Mouse (Mus musculus) cerebellum, adult 9-10 months (tissue): ENCODE data around the gene Ovol1.

Experiments used
- DNase-seq: peaks from one replicate; pipeline ENCODE4 v3.0.0; 2022

Gene Ovol1

GRCm38 (mm10) chr19:5560457-5561041, at the start of gene Ovol1:
TSS of gene Ovol1 (minus strand) at chr19:5560646.
- no peak for DNase-seq

DNA sequence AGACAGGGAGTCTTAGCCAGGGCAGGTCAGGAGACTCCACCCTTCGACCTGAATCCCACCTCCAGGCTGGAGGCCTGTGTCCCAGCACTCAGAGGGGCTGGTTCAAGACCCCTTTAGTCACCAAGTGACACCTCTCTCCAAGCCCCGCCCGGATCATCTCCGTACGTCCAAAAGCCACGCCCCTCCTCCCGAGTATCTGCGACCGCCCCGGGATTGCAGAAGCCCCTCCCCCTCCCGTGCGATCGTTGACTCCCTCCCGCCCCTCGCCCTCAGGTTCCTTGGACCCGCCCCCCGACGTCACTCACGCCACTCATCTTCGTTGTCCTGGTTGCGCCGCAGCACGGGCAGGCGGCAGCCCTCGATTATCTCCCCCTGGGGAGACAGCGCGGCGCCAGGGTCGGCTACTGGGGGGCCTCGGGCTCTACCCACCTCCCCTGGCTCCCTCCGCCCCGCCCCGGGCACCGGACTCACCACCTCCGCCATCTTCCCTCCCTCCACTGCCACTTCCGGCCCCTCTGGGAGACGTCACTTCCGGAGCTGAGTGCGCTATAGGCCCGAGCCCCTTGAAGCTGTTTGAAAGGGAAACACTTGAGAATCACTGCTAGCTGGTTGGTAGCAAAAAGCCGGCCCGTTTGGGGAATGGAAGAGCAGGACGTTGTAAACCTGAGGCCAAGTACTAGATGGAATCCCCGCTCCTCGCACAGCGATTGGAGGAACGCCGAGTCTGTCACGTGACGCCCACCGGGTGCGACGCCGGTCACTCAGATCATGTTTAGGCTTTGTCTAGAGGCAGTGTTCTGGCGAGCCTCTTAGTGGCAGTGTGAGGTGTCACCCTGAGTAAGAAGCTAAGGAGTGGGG, 49.3 kb upstream of the Ovol1 start, which contains the start of gene Kat5:
TSS of gene Kat5 (minus strand) at position 691 of the 858 bp plus-strand sequence.
- peak; percentile 95 for DNase-seq

GRCm38 (mm10) chr19:5609171-5609546, 48.7 kb upstream of the Ovol1 start:
- DNase-seq: no peak

DNA sequence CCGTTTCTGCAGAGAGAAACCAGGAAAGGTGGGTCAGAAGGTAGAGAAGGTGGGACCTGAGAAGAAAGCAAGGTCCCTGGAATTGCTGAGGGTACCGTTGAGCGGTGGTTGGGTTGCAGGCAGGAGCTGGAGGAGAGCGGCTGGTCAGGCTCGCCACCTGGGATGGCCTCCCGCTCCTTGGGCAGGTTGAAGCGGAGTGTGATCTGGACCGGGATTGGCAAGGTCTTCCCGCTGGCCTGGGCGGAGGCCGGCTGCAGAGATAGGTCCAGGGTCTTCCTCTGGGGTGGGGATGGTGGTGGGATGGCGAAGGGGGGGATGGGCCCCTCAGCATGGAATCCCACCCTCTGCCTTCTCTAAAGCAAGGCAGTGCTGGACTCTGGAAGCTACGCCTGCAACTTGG, 48.3 kb upstream of the Ovol1 start:
- DNase-seq: no peak

- DNase-seq: no peak
These were observed 47.4 kb upstream of the Ovol1 start for GRCm38 (mm10) chr19:5607705-5608410.

DNA sequence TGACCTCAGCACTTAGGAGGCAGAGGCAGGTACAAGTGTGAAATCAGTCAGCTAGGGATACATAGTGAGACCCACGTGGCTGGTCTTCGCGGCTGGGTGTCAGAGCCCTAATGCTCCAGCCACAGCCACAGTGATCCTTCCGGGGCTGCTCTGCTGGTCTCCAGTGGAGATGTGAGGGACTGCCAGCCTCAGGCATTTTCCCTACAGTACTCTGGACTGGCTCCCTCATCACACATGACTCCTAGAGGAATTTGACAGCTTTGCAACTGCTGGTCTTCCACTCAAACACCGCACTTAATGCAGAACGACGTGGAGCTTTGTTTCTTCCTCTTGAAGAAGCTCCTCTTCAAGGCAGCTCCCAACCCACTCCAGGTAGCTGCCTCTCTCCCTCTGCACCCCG, 45.8 kb upstream of the Ovol1 start:
- DNase-seq: no peak

GRCm38 (mm10) chr19:5605126-5605525, 44.7 kb upstream of the Ovol1 start:
- DNase-seq: peak; percentile 17

DNA sequence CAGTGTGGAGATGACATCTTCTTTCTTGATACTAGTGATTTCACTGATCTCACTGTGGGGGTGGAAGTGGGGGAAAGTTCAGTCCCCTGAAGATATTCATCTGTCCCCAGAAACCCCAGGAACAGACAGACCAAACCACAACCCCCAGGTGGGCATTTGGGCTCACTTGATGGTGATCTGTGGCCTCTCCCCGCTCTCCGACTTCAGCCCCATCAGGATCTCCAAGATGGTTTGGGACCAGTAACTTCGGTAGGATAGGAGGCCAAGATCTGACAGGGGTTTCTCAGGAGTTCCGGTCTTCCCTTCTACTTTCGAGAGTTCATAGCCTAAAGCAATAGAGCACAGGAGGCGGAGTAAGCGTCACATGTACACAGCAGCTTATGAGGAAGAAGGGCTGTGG, 43.2 kb upstream of the Ovol1 start:
- DNase-seq: peak; percentile 29

DNA sequence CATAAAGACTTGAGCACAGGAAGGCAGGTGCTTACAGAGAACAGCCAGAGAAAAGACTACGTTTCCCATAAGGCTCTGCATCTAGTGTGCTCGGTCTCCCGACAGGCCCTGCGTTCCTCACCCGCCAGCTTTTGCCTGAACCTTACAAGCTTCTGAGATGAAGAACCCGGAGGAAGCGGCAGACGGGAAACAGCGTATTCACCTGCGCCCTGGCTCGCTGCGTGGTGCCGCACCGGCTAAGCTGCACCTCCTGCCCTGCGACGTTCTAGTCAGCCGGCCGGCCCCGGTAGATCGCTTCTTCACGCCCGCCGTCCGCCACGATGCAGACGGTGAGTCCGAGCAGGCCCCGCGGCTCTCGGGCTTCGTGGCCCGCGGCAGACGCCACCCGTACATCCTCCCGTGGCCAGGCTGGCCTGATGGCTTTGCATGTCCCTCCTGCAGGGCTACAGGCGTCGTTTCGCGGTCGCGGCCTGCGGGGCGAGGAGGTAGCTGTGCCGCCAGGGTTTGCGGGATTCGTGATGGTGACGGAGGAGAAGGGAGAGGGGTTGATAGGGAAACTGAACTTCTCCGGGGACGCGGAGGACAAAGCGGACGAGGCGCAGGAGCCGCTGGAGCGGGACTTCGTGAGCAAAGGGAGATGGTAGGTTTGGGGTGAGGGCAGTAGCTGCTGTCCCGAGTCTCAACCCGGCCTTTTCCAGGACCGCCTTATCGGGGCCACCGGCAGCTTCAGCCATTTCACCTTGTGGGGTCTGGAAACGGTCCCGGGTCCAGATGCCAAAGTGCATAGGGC, 41.5 kb upstream of the Ovol1 start, which contains the start of gene Rnaseh2c:
TSS of gene Rnaseh2c (plus strand) at position 122 of the 790 bp plus-strand sequence.
- peak; percentile 83 for DNase-seq

- peak; percentile 13 for DNase-seq
These were observed 38.8 kb upstream of the Ovol1 start for GRCm38 (mm10) chr19:5599224-5599623.

DNA sequence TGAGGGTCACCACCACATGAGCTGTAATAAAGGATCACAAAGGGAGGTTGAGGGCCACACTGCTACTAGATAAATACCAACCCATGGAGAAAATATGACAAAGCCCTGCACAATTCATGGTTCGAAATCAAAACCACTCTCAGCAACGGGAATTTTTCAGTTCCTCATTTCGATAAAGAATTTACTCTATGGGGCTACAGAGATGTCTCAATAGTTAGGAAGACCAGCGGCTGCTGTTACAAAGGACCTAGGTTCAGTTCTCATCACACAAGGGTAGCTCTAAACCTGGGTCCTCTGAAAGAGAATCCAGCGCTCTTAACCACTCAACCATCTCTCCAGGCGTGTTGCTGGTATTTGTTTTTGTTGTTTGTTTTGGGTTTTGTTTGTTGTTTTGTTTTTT, 31.4 kb upstream of the Ovol1 start:
- no peak for DNase-seq

DNA sequence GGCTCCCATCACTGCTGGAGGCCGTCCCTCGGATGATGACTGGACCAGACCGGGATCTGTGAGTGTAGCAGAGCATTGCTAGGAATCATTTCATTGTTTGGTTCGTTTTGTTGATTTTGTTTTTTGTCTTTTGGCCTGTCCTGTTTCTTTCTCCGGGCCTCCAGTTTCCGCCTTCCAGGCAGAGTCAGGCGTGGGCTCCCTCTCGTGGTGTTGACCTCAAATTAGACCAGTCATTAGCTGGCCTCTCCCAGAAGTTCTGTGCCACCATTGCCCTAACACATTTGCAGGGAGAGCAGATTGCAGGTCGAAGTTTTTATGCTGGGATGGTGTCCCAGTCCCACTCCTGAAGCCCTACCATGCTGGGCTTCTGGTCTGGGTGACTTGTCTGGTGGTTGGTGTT, 28.7 kb upstream of the Ovol1 start:
- DNase-seq: no peak

DNA sequence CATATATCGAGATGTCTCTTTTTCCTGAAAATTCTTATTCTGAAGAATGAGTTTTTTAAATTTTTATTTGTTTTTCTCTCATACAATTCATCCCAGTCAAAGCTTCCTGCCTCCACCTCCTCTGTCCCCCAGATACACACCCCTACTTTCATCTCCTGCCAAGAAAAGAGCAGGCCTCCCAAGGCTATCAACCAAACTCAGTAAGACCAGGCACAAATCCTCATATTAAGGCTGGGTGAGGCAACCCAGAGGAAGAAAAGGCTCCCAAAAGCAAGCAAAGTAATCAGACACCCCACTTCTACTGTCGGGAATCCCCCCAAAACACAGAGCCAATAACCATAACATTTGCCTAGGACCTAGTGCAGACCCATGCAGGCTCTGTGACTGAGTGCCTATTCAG, 21.5 kb upstream of the Ovol1 start:
- no peak for DNase-seq

DNA sequence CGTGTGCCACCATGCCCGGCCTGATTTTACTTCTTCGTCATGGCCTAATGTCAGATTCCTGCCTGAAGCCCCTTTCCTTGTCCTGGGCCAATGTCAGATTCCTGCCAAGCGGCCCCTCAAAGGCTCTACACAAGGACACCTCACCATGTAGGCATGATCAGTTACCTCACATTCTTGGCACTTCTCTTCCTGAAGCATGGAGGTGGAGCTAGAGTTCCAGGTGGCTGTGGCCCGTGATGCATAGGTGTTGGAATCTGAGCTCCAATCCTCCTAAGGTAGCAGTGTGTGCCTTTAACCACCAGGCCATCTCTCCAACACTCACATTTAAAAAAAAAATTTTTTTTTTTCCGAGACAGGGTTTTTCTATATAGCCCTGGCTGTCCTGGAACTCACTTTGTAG, 20.3 kb upstream of the Ovol1 start:
- DNase-seq: no peak

DNA sequence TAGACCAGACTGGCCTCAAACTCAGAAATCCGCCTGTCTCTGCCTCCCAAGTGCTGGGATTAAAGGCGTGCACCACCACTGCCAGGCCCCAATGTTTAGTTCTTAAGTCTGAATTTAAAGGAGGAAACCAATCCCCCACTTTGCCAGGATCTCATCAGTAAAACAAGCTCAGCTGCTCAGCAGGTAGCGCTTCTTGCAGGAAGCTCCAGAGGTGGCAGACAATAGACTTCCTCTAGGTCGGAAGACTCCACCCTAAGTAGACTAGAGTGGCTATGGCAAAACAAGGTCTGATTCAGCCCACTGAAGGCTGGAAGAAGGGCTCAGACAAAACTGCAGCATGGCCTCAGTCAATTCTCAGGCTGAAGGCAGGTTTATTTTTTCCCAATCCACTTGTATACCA, 19.5 kb upstream of the Ovol1 start:
- no peak for DNase-seq

DNA sequence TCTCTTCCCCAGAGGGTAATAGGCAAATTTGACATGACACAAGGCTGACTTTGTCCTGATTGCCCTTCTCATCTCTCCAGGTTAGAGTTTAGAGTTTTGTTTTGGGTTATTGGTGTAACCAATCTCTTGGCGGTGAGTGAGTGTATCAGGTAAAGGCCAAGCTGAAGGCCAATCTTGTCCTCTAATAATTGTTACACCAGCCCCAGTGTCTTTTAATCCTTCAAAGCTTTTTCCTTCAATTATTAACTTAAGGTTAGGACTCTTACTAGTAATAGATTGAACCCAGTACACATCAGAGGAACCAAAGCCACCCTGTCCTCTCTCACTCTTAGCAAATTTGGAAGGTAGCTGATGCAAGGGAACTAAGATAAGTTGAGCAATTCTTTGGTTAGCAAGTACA, 14.9 kb upstream of the Ovol1 start:
- no peak for DNase-seq

GRCm38 (mm10) chr19:5572331-5573125, 12.1 kb upstream of the Ovol1 start:
- DNase-seq: no peak

DNA sequence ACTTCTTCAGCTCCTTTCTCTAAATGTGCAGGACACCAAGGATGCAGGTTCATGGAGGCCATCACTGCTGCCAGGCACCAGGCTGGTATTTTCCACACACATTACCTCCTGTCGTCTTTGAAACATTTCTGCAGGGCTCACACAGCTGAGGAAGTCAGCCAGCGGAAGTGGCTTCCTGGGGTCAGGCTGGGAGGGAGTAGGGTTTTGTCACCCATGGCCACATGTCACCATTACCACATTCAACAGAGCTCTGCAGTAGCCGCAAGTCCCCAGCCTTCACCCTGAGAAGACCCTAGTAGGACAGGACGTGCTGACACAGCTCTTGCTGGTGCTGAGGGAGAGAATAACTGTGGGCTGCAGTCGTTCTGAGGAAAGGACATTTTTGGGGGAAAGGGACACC, 11.4 kb upstream of the Ovol1 start:
- DNase-seq: no peak

- no peak for DNase-seq
These were observed 10.2 kb upstream of the Ovol1 start for GRCm38 (mm10) chr19:5570353-5571246.

DNA sequence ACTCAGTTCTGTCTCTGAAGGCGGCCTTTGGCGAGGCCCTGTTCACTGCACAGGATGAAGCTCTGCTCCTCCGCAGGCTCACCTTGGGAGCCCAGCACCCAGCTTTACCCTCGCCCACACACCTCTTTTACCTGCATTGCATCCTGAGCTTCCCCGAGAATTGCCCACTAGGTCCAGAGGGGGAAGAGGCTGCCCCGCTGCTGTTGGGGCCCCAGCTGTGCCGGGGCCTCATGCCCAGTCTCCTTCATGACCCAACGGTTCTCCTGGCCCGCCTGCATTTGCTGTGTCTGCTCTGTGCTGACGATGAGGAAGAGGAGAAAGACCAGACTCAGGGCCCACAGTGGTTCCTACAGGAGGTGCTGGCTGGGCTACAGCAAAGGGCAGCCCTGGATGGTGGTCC, 9.1 kb upstream of the Ovol1 start:
- no peak for DNase-seq
